ENCODE assay signal across 9 mouse cellular contexts in the genomic region with DNA sequence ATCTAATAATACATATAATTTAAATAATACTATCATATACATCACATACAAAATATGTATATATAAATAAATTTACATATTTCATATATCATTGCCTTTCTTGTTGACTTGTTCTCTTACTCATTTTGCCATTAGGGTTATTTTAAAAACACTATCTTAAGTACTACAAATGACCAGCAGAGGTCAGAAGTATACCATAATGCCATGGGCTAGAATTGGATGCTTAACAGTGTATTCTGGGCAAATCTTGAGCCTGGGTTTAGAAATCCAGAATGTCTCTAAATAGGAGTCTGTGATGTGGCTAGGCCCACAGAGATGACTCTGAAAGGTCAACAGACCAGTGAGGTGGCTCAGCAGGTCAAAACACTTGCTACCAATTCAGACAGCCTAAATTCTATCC. TPM values are rescaled to one million over a fixed set of nuclear protein-coding genes. Genes with fewer than 3 reads are reported as not detected.
A peak's percentile ranks its signal among the peaks of the same experiment; 100 is the strongest.
DNase-seq lines count a peak whose midpoint lies in the region; ATAC-seq and TF ChIP-seq lines count a peak whose summit lies in the region.
"Had no signal": no experiment of that assay in that cellular context is flagged by ENCODE, and none has a peak within 500 bp of the region (broad histone marks: within the 10 kb centered on the region; RNA-seq: fewer than 3 reads in every experiment).

No protein-coding gene starts in this region.

- peak; percentile 69 for TF ChIP-seq CTCF in left cerebral cortex, adult 2 months (IDR thresholded peaks at IDR 0.05)

- H3K27ac ChIP-seq in forebrain, embryonic 13.5 days, result no peak overlapping the region
- no peak overlapping the region for H3K27ac ChIP-seq in forebrain, embryonic 11.5 days (ENCODE audit: low read depth, low read length)
- H3K27ac ChIP-seq in left cerebral cortex, adult 2 months, result no peak overlapping the region

- ATAC-seq in forebrain, embryonic 13.5 days, result peak; percentile 48; the same call in 1 of the 2 replicates
- no peak for ATAC-seq in forebrain, embryonic 11.5 days (replicated peaks; ENCODE audit: low FRiP score)
- ATAC-seq in hematopoietic stem cell, adult 5-6 weeks (replicated peaks in 1 of 2; ENCODE audit: insufficient read depth in 1 of 2, low FRiP score in 2 of 2, low TSS enrichment in 1 of 2, low read depth in 1 of 2, poor library complexity in 2 of 2, severe bottlenecking in 2 of 2), result peak; percentile 44 to 50; a peak in 1 of 4 replicates

- intact Hi-C loops in left cerebral cortex, adult 2 months (cut with DNase I), result loop anchor here (1.0 kb wide), 1 partner anchor 573 kb away; no protein-coding TSS in a partner anchor

- H3K9me3 ChIP-seq in forebrain, embryonic 13.5 days (replicated peaks), result no peaks in the 10 kb centered on the region
- no peaks in the 10 kb centered on the region for H3K9me3 ChIP-seq in forebrain, embryonic 11.5 days (ENCODE audit: control insufficient read depth, low read length)

- H3K4me2 ChIP-seq in forebrain, embryonic 13.5 days, result no peak overlapping the region
- H3K4me2 ChIP-seq in forebrain, embryonic 11.5 days (ENCODE audit: low read depth, low read length, severe bottlenecking), result no peak overlapping the region

- no peak for DNase-seq in forebrain, embryonic 11.5 days (ENCODE audit: low spot score)
- no peak for DNase-seq in left cerebral cortex, adult 2 months (ENCODE audit: extremely low spot score in 1 of 2, low spot score in 2 of 2)
- DNase-seq in left cerebral cortex, adult 8-10 months (ENCODE audit: low spot score in 2 of 2), result no peak
- DNase-seq in ES-CJ7 (ENCODE audit: low read depth, low spot score), result peak; percentile 35
- DNase-seq in Muller cell, postnatal 12 days (ENCODE audit: inconsistent ontology term), result no peak
- no peak for DNase-seq in spleen, postnatal 14 days (ENCODE audit: low spot score in 2 of 2)
- DNase-seq: right cerebral cortex, postnatal 25 days had no signal

- no peak overlapping the region for H3K4me3 ChIP-seq in forebrain, embryonic 13.5 days
- no peak overlapping the region for H3K4me3 ChIP-seq in forebrain, embryonic 11.5 days (ENCODE audit: low read depth, low read length)
- no peak overlapping the region for H3K4me3 ChIP-seq in left cerebral cortex, adult 2 months

- H3K27me3 ChIP-seq in forebrain, embryonic 13.5 days, result no peaks in the 10 kb centered on the region
- no peaks in the 10 kb centered on the region for H3K27me3 ChIP-seq in forebrain, embryonic 11.5 days (ENCODE audit: control insufficient read depth, insufficient read depth, low read length)

- H3K36me3 ChIP-seq in forebrain, embryonic 13.5 days (ENCODE audit: poor library complexity, severe bottlenecking), result peaks cover 6% of the 10 kb centered on the region; the same call in 1 of the 2 replicates
- H3K36me3 ChIP-seq in forebrain, embryonic 11.5 days (ENCODE audit: control insufficient read depth, insufficient read depth, low read length), result no peaks in the 10 kb centered on the region

- no peaks in the 10 kb centered on the region for H3K4me1 ChIP-seq in forebrain, embryonic 13.5 days
- H3K4me1 ChIP-seq in forebrain, embryonic 11.5 days (replicated peaks; ENCODE audit: control insufficient read depth, insufficient read depth, low read length), result no peaks in the 10 kb centered on the region

- no peak overlapping the region for H3K9ac ChIP-seq in forebrain, embryonic 13.5 days
- no peak overlapping the region for H3K9ac ChIP-seq in forebrain, embryonic 11.5 days (ENCODE audit: low read length)

RNA-seq across cellular contexts. Expression of a gene that starts 31.6 kb away (rescaled TPM):
- 60.5 and 64.7 TPM in 2 replicates for polyA plus RNA-seq in forebrain, embryonic 13.5 days (2015; fragmentation: Nextera tagmentation; extraction: Ambion mirVana)
- polyA plus RNA-seq in forebrain, embryonic 11.5 days (2014; fragmentation: Nextera tagmentation; extraction: Ambion mirVana), result 57.1 and 62.3 TPM in 2 replicates
- 10 to 100 TPM; 24.5 TPM for total RNA-seq in left cerebral cortex, adult 2 months (2021)
- total RNA-seq in left cerebral cortex, adult 8-10 months (2022), result 10 to 100 TPM; 17.0 to 24.9 (median 22.3) TPM
- total RNA-seq in hematopoietic stem cell, adult 5-6 weeks (2017), result 10.0 and 15.0 TPM in 2 replicates

RNA-seq across cellular contexts. Expression of a gene that starts 31.8 kb away (rescaled TPM):
- 78.5 and 84.4 TPM in 2 replicates for polyA plus RNA-seq in forebrain, embryonic 13.5 days (2015; fragmentation: Nextera tagmentation; extraction: Ambion mirVana)
- polyA plus RNA-seq in forebrain, embryonic 11.5 days (2014; fragmentation: Nextera tagmentation; extraction: Ambion mirVana), result 81.0 and 88.0 TPM in 2 replicates
- total RNA-seq in left cerebral cortex, adult 2 months (2021), result 10 to 100 TPM; 43.7 to 50.3 TPM
- 10 to 100 TPM; 48.3 to 59.9 (median 53.5) TPM for total RNA-seq in left cerebral cortex, adult 8-10 months (2022)
- 11.5 and 11.8 TPM in 2 replicates for total RNA-seq in hematopoietic stem cell, adult 5-6 weeks (2017)

RNA-seq across cellular contexts. Expression of a gene that starts 56.1 kb away (rescaled TPM):
- 2.6 and 2.7 TPM in 2 replicates for polyA plus RNA-seq in forebrain, embryonic 13.5 days (2015; fragmentation: Nextera tagmentation; extraction: Ambion mirVana)
- 0.79 and 0.98 TPM in 2 replicates for polyA plus RNA-seq in forebrain, embryonic 11.5 days (2014; fragmentation: Nextera tagmentation; extraction: Ambion mirVana)
- 10 to 100 TPM in 1 of 2 experiments, 1 to 10 TPM in 1; 8.6 to 10.5 TPM for total RNA-seq in left cerebral cortex, adult 2 months (2021)
- total RNA-seq in left cerebral cortex, adult 8-10 months (2022), result 10 to 100 TPM in 1 of 4 experiments, 1 to 10 TPM in 3; 9.0 to 12.3 (median 9.2) TPM
- not detected in 2 replicates for total RNA-seq in hematopoietic stem cell, adult 5-6 weeks (2017)
